Mouse (Mus musculus) midbrain, postnatal 0 days (tissue): ENCODE data around the gene Ift52. TPM values are rescaled to one million over a fixed set of nuclear protein-coding genes. Genes with fewer than 3 reads are reported as not detected.

Experiments used
- ATAC-seq: fragments of 200-750 bp; cut with Nextera tagmentation; 2 replicates; pipeline ENCODE4 v1.8.0; 2017; ENCODE audit warnings: moderate number of reproducible peaks, mild to moderate bottlenecking, moderate TSS enrichment, moderate library complexity; ENCODE audit not compliant: low FRiP score
- DNase-seq: peaks from one replicate; pipeline ENCODE4 v3.0.0-alpha.2; 2015; ENCODE audit warnings: low spot score
- H3K27ac ChIP-seq: fragments of 300-500 bp; sonication (generic); 2 replicates; pipeline ENCODE4 v1.5.1; 2014; ENCODE audit warnings: low read depth, mild to moderate bottlenecking, low read length, mixed read lengths
- H3K27me3 ChIP-seq: fragments of 300-500 bp; sonication (generic); 2 replicates; pipeline ENCODE4 v1.6.1; 2014; ENCODE audit warnings: low read length, control low read depth, mixed read lengths; ENCODE audit not compliant: insufficient read depth
- H3K36me3 ChIP-seq: fragments of 300-500 bp; sonication (generic); 2 replicates; pipeline ENCODE4 v1.6.1; 2014; ENCODE audit warnings: low read length, control low read depth, mixed read lengths; ENCODE audit not compliant: insufficient read depth
- H3K4me1 ChIP-seq: fragments of 300-500 bp; sonication (generic); 2 replicates; pipeline ENCODE4 v1.6.1; 2014; ENCODE audit warnings: mild to moderate bottlenecking, control low read depth, antibody characterized with exemption, low read length, mixed read lengths; ENCODE audit not compliant: insufficient read depth
- H3K4me2 ChIP-seq: fragments of 300-500 bp; sonication (generic); 2 replicates; pipeline ENCODE4 v1.6.1; 2014; ENCODE audit warnings: low read depth, mild to moderate bottlenecking, low read length, mixed read lengths; ENCODE audit not compliant: poor library complexity, severe bottlenecking
- H3K4me3 ChIP-seq: fragments of 300-500 bp; sonication (generic); 2 replicates; pipeline ENCODE4 v1.5.1; 2014; ENCODE audit warnings: low read depth, mild to moderate bottlenecking, low read length, moderate library complexity
- H3K9ac ChIP-seq: fragments of 300-500 bp; sonication (generic); replicated peaks from 2 replicates; pipeline ENCODE4 v1.6.1; 2014; ENCODE audit warnings: mild to moderate bottlenecking, low read length, moderate library complexity, mixed read lengths; ENCODE audit not compliant: poor library complexity, severe bottlenecking
- H3K9me3 ChIP-seq: fragments of 300-500 bp; sonication (generic); 2 replicates; pipeline ENCODE4 v1.6.1; 2016; ENCODE audit warnings: low read length, control low read depth
- CTCF ChIP-seq: IDR thresholded peaks from 2 replicates; pipeline ENCODE4 v1.5.1; 2016; ENCODE audit warnings: antibody characterized with exemption, mild to moderate bottlenecking
- WGBS: fragments of 180-500 bp; shearing (Covaris S2); extraction: QIAGEN DNeasy Blood & Tissue Kit; methylation state at CpG from one replicate; pipeline ENCODE4 v1.1.7; 2014; 5-methylcytosine and 5-hydroxymethylcytosine counted together
- polyA plus RNA-seq: library from polyadenylated mRNA; unstranded; fragments of >200 nt; fragmentation: Nextera tagmentation; extraction: Ambion mirVana; gene quantifications from 2 replicates; pipeline ENCODE4 v1.2.1, GENCODE M21; 2015
- total RNA-seq: library from RNA; depleted of rRNA; stranded (reverse); fragments of >200 nt; gene quantifications from 2 replicates; pipeline ENCODE4 v1.2.3, GENCODE M21; 2014

Gene Ift52
- total and polyA plus RNA-seq, 2 experiments from 2014 or later = 29.8 to 31.2 TPM

GRCm38 (mm10) chr2:163060630-163061029 lies 43.5 kb downstream of the Ift52 start:
- TF ChIP-seq CTCF = no peak
- Histone ChIP-seq H3K9me3 (no peaks in the 10 kb centered on the region), H3K4me2 (no peak overlapping the region), H3K27ac (no peak overlapping the region), H3K4me3 (no peak overlapping the region), H3K27me3 (no peaks in the 10 kb centered on the region), H3K9ac (no peak overlapping the region), H3K36me3 (no peaks in the 10 kb centered on the region), H3K4me1 (no peaks in the 10 kb centered on the region)
- no peak for DNase-seq
- 84% methylated on average over 6 of the region's 6 CpGs for WGBS
- no peak for ATAC-seq

- ATAC-seq (no peak), DNase-seq (no peak)
- H3K4me2 ChIP-seq = no peak overlapping the region
- H3K4me3 ChIP-seq = no peak overlapping the region
- no peak overlapping the region for H3K9ac ChIP-seq
- H3K27ac ChIP-seq = no peak overlapping the region
- no peaks in the 10 kb centered on the region for H3K36me3 ChIP-seq
- no peaks in the 10 kb centered on the region for H3K4me1 ChIP-seq
- 87% methylated on average over 8 of the region's 8 CpGs for WGBS
- no peaks in the 10 kb centered on the region for H3K27me3 ChIP-seq
- TF ChIP-seq CTCF = no peak
- H3K9me3 ChIP-seq = no peaks in the 10 kb centered on the region
Observed at GRCm38 (mm10) chr2:163061203-163062118, 44.3 kb downstream of the Ift52 start.

- Histone ChIP-seq H3K4me3 (no peak overlapping the region), H3K9me3 (no peaks in the 10 kb centered on the region), H3K9ac (no peak overlapping the region), H3K27me3 (no peaks in the 10 kb centered on the region), H3K4me2 (no peak overlapping the region), H3K4me1 (no peaks in the 10 kb centered on the region), H3K36me3 (no peaks in the 10 kb centered on the region), H3K27ac (no peak overlapping the region)
- TF ChIP-seq CTCF = no peak
- ATAC-seq (no peak), DNase-seq (no peak)
- WGBS = 71% methylated on average over 6 of the region's 6 CpGs
Observed at GRCm38 (mm10) chr2:163062119-163062508, 45.0 kb downstream of the Ift52 start.

- no peak for TF ChIP-seq CTCF
- no peaks in the 10 kb centered on the region for H3K36me3 ChIP-seq
- no peaks in the 10 kb centered on the region for H3K4me1 ChIP-seq
- no peak for DNase-seq
- H3K4me2 ChIP-seq = no peak overlapping the region
- no peak overlapping the region for H3K4me3 ChIP-seq
- 92% methylated on average over 6 of the region's 6 CpGs for WGBS
- H3K27me3 ChIP-seq = no peaks in the 10 kb centered on the region
- no peaks in the 10 kb centered on the region for H3K9me3 ChIP-seq
- H3K9ac ChIP-seq = no peak overlapping the region
- H3K27ac ChIP-seq = no peak overlapping the region
- no peak for ATAC-seq
Observed at GRCm38 (mm10) chr2:163066326-163066725, 49.2 kb downstream of the Ift52 start.

- H3K36me3 ChIP-seq = no peaks in the 10 kb centered on the region
- no peak for DNase-seq
- no peak overlapping the region for H3K4me3 ChIP-seq
- H3K27ac ChIP-seq = no peak overlapping the region
- no peak for ATAC-seq
- H3K27me3 ChIP-seq = no peaks in the 10 kb centered on the region
- H3K4me1 ChIP-seq = no peaks in the 10 kb centered on the region
- no peak for TF ChIP-seq CTCF
- H3K9ac ChIP-seq = no peak overlapping the region
- 93% methylated on average over 1 of the region's 1 CpGs for WGBS
- H3K4me2 ChIP-seq = no peak overlapping the region
- H3K9me3 ChIP-seq = no peaks in the 10 kb centered on the region
Observed at GRCm38 (mm10) chr2:163067233-163067632, 50.1 kb downstream of the Ift52 start.

- TF ChIP-seq CTCF = peak; percentile 74
- Histone ChIP-seq H3K36me3 (no peaks in the 10 kb centered on the region), H3K9ac (no peak overlapping the region), H3K4me3 (no peak overlapping the region), H3K27ac (no peak overlapping the region), H3K9me3 (no peaks in the 10 kb centered on the region), H3K4me1 (no peaks in the 10 kb centered on the region), H3K27me3 (no peaks in the 10 kb centered on the region), H3K4me2 (no peak overlapping the region)
- ATAC-seq (no peak), DNase-seq (no peak)
- 86% methylated on average over 3 of the region's 3 CpGs for WGBS
Observed at GRCm38 (mm10) chr2:163070213-163070612, 53.1 kb downstream of the Ift52 start.
